Mouse (Mus musculus): ENCODE results near the gene Focad.

Focad gene

GRCm38 (mm10) chr4:88094062-88094767 lies at the start of gene Focad:
Gene Focad, plus strand, starts transcription at chr4:88094629.
- peak; percentile 98 to 99 for DNase-seq (ENCODE audit: low spot score in 2 of 2)

- DNase-seq (ENCODE audit: low spot score in 2 of 2) = no peak
Measured at GRCm38 (mm10) chr4:88045151-88045550, 49.3 kb upstream of the Focad start.

GRCm38 (mm10) chr4:88046280-88046679 lies 48.1 kb upstream of the Focad start:
- DNase-seq (ENCODE audit: low spot score in 2 of 2) = no peak

GRCm38 (mm10) chr4:88075388-88075787 lies 19.0 kb upstream of the Focad start:
- DNase-seq (ENCODE audit: low spot score in 2 of 2) = no peak

GRCm38 (mm10) chr4:88078983-88079382 lies 15.4 kb upstream of the Focad start:
- DNase-seq (ENCODE audit: low spot score in 2 of 2) = no peak

- DNase-seq (ENCODE audit: low spot score in 2 of 2) = no peak
Measured at GRCm38 (mm10) chr4:88081417-88081816, 13.0 kb upstream of the Focad start.

GRCm38 (mm10) chr4:88081885-88082284 lies 12.5 kb upstream of the Focad start:
- no peak for DNase-seq (ENCODE audit: low spot score in 2 of 2)

- DNase-seq (ENCODE audit: low spot score in 2 of 2) = no peak
Measured at GRCm38 (mm10) chr4:88082381-88082780, 12.0 kb upstream of the Focad start.

GRCm38 (mm10) chr4:88083781-88084180 lies 10.6 kb upstream of the Focad start:
- DNase-seq (ENCODE audit: low spot score in 2 of 2) = no peak

GRCm38 (mm10) chr4:88090316-88090715 lies 4.1 kb upstream of the Focad start:
- no peak for DNase-seq (ENCODE audit: low spot score in 2 of 2)

- DNase-seq (ENCODE audit: low spot score in 2 of 2) = no peak
Measured at GRCm38 (mm10) chr4:88094768-88095420, 465 bp downstream of the Focad start.

- DNase-seq (ENCODE audit: low spot score in 2 of 2) = no peak
Measured at GRCm38 (mm10) chr4:88095693-88096092, 1.3 kb downstream of the Focad start.

GRCm38 (mm10) chr4:88108585-88108984 lies 14.2 kb downstream of the Focad start:
- no peak for DNase-seq (ENCODE audit: low spot score in 2 of 2)

- no peak for DNase-seq (ENCODE audit: low spot score in 2 of 2)
Measured at GRCm38 (mm10) chr4:88117331-88117730, 22.9 kb downstream of the Focad start.

- no peak for DNase-seq (ENCODE audit: low spot score in 2 of 2)
Measured at GRCm38 (mm10) chr4:88117942-88118341, 23.5 kb downstream of the Focad start.

GRCm38 (mm10) chr4:88118750-88119395 lies 24.4 kb downstream of the Focad start:
- no peak for DNase-seq (ENCODE audit: low spot score in 2 of 2)

GRCm38 (mm10) chr4:88120091-88120490 lies 25.7 kb downstream of the Focad start:
- no peak for DNase-seq (ENCODE audit: low spot score in 2 of 2)

- no peak for DNase-seq (ENCODE audit: low spot score in 2 of 2)
Measured at GRCm38 (mm10) chr4:88122472-88122871, 28.0 kb downstream of the Focad start.

- DNase-seq (ENCODE audit: low spot score in 2 of 2) = no peak
Measured at GRCm38 (mm10) chr4:88135936-88136335, 41.5 kb downstream of the Focad start.

GRCm38 (mm10) chr4:88136528-88136927 lies 42.1 kb downstream of the Focad start:
- no peak for DNase-seq (ENCODE audit: low spot score in 2 of 2)

GRCm38 (mm10) chr4:88138366-88138917 lies 44.0 kb downstream of the Focad start:
- DNase-seq (ENCODE audit: low spot score in 2 of 2) = no peak

- no peak for DNase-seq (ENCODE audit: low spot score in 2 of 2)
Measured at GRCm38 (mm10) chr4:88149462-88149861, 55.0 kb downstream of the Focad start.

Measured in frontal cortex, postnatal 36 days (tissue).